Mouse (Mus musculus) heart, adult 11 months (tissue): ENCODE measurements at regions not wholly inside any gene's neighbourhood (a gene's known extent, or its start where the extent isn't known, plus 50 kb on each side); places are given as distances from the start of the nearest gene placed in this dataset.

ENCODE experiments used
- DNase-seq: peaks from one replicate; pipeline ENCODE4 v3.0.0; 2022

DNA sequence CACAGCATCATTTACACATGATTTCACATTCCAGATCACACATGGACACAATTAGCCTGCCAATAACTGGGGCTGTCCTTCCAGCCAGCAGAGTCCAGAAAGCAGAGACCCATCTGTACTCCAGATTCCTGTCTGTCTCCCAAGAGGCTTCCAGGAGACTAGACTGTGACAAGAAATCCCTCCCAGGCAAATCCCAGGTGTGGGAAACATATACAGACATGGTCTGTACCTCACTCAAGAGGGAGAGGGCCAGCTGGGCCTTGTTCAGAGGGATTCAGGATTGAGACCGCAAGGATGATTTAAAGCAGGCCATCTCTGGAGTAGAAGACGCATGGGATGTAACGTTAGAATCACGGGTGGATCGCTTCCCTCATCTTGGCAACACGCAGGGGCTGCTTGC lies 182.7 kb upstream of the Prr30 start:
- no peak for DNase-seq

DNA sequence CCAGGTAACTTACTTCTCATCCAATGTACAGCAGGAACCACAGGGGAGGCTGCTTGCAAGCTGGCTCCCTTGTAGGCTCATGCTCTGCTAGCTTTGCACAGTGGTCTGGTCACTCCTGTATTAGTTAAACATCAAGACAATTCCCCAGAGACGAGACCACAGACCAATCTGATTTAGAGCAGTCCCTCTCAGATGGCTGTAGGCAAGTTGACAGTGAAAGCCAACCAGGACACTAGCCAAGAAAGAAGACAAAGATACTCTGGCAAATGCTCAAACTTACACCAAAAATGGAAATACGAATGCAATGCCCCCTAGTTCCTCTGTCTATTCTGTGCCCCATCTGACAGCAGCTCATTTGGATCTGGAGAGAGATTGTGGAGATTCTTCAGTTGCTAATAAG lies 181.8 kb upstream of the Prr30 start:
- DNase-seq = no peak

DNA sequence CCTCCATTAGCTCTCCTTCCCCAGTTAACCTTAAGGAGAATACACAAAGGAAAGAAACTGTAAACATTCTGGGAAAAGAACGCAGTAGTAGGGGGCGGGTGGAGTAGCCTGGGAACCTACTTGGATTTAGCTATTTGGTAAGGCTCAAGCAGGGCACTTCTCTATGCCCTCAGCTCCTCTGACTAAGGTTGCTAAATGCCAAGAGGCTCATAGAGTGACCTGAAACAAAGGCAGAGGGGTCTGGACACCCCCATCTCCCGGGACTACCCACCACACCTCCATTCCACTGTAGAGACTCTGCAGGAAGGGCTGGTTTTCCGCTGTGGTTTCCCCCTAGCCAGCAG lies 179.5 kb upstream of the Prr30 start:
- DNase-seq = no peak

DNA sequence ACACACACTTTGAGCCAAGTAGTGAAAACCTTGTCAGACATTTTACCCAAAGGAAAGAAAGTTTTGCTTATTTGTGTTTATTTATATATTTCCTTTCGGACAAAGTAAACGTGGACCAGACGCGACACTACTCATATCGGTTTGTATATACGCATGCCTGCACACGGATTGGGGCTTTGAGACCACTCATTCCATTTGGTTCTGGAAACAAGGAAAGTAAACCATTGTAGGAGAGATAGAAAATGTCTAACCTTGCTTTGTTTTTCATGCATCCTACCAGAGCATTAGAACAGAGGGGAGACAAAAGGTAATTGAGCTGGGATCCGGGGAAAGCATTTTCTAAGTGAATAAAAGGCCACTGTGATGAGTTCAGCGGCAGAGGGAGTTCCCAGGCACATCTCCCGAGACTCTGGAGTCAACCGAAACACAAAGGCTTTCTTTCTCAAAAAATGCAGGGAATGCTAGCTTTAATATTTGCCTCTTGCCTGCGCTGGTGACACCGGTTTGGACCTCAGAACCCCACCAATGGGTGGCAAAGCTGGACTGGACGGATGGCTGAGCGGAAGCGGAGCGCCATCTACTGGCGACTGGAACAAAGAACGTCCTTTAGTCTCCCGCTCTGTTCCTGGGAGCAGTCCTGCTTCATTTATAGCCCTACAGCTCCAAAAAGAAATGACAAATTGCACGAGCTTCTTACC lies 179.0 kb upstream of the Prr30 start:
- DNase-seq = peak; percentile 88

DNA sequence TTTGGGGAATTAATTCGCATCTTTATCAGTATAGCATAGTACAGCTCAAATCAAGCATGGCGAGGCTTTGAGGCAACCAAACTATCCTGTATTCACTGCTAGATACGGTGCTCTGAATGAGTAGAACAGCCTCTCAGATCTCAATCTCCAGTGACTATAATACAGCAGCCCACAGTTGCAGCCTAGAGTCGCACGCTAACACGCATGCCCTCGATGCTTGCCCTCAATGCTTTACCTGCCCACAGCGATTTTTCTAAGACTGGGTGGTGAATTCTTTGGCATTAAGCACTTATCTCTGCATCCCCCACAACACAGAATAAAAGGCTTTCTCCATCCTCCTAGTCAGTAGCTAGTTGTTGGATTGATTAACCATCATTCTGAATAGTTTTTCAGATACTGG lies 178.4 kb upstream of the Prr30 start:
- DNase-seq = no peak

DNA sequence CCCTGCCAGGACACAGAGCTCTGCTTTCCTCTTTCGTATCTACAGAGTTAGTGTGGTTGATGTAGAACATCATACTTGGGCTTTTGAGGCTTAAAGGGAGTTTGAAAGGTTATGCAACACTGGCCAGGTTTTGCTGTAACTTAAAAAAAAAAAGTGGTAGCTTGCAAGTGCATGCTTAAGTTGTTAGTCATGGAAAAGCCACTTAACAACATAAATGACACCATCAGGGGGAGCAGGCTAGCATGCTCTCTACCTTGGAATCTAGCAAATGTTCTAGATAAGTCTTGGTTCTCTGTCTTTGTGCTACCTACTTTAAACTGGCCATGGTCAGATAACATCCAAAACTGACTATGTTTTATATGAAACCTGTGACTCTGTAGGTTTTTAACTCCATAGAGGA lies 176.6 kb upstream of the Prr30 start:
- DNase-seq = no peak

DNA sequence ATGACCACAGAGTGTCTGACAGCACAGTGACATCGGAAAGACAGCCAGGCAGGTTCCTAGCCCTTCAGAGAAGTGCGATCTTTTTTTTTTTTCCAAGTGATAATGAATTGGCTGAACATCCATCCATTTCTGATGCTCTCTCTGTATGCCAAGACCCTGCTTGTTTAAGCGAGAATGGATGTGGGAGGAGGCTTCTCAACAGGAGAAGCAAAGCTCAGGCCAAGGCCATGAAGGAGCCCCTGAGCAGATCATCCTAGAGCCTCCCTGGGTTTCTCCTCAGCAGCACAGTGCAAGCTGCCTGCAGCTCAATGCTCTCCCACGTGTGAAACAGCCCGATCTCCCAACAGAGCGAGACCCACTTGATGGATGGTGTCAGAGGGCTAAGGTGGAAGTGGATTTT lies 175.7 kb upstream of the Prr30 start:
- no peak for DNase-seq

DNA sequence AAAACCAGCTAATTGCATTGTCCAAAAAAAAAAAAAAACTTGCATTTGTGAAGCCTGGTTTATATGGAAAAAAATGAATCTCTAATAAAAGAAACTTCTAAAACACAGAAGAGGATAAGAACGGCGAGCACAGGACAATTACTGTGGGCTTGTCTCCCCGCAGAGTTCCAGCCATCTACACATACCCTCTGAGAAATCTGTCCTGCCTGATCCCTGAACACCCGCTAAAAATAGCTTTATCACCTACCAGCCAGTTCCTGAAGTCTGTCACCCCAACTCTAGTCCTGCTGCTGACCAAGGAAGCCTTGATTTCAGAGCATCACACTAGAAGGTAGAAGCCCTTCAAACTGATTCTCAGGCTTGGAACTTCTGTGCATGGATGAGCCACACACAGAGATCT lies 173.7 kb upstream of the Prr30 start:
- DNase-seq = no peak

DNA sequence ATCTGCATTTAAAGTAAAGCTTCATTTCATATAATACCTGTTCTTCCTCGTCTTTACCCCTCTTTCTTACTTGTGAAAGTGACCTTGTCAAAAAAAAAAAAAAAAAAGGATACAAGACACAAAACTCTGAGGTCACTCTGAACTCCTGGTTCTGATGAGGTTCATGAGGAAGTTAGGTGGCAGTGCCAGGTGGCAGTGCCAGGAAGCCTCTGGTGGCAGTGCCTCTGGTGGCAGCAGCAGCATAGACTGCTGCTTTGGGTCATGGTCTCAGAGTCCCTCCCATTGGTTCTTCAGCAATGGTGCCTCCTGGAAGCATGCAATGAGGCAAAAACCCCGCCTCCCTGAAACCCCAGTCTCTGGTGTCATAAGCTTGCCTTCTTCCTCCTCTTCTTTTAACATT lies 159.7 kb upstream of the Prr30 start:
- no peak for DNase-seq

DNA sequence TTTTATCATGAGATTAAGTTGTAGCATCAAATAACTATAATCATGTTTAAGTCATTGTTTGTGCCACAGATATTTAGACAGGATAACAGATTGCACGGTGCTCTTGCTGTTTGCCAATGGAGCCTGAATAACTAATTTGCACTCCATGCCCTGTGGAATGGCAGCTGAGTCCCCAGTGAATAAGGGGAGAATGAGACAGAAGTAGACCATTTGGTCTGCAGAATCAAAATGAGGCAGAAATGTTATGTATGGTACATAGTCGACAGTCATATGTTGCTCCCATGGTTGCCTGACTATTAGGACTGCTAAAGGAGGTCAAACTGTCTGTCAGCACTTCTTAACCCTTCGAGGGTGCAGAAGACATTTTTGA lies 152.9 kb upstream of the Prr30 start:
- no peak for DNase-seq

DNA sequence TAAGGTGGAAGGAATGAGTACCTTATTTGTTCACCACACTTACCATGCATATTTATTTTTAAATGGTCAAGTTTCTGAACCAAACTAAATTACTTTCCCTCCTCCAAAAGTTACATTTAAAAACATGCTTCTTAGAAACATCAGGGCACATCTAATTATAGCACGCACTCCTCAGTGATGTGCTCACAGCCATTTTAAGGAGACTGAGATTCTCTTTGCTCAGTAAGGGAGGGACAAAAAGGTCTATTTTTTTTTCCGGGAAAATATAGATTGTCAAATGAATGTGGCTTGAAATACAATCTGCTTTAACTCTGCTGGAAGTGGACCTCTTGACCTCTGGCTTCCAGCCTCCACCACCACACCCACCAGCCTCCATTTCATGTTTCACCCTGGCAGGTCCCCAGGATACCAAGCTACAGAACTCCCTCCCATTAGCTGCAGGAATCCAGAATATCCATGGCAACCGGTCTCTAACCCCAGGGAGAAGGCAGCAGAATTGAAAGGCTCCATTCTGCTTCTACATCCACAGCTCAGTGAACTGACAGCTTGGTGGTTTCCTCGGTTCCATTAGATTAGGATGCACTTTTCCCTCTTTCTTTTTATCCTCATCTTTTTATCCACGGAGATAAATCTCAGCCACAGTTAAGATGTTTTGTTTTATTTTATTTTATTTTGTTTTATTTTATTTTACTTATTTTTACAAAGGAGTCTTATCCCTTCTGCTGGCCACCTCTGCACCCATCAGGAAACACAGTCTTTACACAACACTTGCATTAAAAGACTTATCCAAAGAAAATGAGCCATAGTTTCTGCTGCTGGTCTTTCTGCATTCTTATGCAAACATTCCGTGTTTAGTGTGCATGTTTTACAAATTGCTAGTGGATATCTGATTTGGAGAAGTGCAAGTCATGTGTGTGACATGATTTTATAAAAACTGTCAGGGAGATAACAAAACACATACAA lies 152.2 kb upstream of the Prr30 start:
- DNase-seq = no peak

DNA sequence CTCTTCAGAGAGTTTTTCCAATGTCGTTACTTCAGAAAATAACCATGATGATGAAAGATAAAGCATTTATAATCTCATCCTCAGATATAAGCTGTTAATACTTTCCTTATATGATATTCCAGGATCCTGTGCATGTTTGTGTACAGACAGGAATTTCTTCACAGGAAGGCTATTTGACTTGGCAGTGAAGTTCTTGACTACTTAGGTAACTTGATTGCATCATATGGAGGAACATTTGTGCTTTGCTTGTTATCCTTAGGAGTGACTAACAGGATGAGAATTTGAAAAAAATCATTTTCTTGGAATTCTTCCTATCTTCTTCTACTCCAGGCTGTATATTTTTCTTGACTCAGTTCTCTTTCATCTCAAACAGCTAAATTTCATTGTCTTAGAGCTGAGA lies 140.2 kb upstream of the Prr30 start:
- DNase-seq = no peak

DNA sequence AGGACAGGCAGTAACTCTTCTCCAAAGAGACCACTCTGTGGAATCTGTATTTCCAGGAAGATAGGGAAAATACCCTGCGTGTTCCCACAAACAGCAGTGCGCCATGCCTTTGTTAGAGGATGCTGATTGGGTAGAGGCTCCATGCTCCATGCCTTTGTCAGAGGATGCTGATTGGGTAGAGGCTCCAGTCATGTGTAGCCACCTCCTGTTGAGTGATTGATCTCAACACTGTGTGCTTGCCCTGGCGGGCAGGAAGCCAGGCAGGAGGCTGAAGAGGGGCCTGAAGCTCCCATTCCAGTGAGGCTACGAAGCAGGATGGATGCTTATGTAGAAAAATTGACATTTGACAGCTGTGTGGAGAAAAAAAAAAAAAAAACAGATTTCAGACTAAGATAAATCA lies 131.9 kb upstream of the Prr30 start:
- DNase-seq = no peak

DNA sequence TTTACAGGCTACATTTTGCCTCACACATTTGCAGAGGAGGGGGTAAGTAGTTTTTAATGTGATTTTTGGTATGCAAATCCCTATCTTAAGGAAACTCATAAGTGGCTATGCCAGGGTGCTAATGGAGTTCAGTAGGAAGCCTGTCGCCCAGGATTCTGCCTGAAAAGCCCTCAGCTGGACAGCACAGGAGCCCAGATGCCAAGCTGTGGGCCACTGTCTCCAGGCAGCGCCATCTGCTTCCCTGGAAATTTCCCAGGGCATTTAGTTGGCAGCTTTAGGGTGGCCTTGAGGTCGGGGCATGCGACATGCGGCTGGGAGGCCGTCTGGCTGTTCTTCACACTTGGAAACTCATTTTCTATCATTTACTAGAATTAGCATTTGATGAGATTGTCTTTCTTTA lies 127.3 kb upstream of the Prr30 start:
- DNase-seq = no peak

DNA sequence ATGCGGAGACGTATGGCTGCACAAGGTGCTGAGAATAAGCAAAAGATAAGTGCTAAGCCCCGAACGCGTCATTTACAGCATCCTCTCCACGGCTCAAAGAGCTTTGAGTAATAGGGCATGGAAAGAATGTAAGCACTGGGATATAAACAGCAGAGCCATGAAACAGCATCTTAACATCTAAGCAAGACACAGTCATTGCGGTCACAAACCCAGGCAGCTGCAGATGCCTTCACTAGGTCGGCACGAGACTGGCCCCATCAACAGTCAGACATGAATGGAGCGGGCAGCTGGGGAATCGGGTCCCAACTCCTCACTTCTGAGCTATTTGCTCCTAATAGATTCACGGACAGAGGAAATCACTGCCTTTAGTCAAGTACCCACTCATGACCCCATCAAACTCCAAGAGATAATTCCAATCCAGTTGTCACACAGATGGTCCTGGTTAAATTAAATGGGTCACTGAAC lies 126.4 kb upstream of the Prr30 start:
- no peak for DNase-seq

DNA sequence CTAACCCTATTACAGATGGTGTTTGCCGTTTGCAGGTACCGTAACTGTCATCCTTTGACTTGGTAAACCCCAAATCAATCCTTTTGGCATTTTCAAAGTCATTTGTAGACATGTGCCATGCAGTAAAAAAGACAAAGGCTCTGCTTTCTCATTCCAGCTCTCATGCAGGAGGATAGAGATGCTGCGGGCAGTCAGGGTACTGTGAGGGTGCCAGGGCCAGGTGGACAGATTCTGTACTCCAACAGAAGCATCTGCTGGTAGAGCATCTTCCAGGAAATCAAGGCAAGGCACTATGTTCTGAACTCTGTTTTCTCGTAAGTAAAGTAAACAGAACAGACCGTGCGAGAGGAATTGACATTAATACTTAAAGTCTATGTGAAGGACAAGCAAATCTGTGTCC lies 123.2 kb upstream of the Prr30 start:
- DNase-seq = no peak

DNA sequence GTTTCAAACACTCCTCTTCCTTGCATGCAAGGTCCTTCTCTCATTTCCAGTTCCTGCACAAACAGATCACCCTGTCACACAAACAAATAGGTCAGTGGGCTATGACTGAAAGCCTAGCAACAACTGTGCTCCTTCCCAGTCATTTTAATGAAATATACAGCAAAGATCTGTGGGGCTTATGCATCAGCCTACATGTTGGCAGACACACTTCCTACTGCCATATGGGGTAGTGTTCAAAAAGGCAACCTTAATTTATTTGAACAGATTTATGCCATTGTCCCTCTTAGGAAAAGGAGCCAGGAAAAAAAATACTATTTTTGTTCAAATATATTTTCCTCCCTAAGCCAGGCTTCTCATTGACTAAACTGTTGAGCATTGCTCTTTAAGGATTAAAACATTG lies 107.8 kb upstream of the Prr30 start:
- DNase-seq = no peak

DNA sequence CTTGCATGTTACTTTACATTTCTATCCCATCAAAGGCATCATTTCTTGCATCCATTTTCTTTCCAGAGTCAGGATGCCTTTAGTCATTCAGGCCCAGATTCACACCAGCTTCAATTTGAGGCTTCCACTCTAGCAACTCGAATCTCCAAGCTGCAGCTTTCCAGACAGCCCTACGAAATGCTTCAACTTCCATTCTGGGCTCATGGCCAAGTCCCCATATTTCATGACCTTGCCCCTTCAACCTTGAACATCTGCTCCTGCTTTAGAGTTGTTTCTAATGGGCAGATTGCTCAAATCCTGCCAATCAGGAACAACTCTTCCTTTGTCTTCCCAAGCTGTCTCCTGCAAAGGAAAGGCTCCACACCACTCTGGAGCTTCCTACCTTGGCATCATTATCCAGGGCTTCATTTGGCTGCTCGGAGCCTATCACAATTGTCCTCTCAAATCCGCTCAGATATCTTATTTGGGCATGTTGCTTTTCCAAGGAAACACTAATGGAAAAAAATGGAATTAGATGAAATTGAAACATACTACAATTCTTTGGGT lies 104.4 kb upstream of the Prr30 start:
- DNase-seq = no peak

DNA sequence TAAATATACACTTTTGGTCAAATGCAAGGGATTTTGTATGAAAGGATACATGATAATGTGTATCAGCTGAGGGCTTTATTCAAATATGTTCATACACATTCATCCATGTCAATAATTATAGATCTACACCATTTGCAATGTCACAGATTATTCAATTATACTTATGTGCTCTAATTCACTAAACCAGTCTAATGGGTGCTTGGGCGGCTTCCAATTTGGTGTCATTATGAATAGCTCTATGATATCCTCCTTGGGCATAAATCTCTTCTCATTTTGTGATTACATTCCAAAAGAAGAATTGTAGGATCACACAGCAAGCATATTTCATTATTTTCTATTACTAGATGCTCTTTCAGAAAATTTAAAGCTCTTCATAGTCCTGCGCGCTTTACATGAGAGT lies 97.7 kb upstream of the Prr30 start:
- no peak for DNase-seq

DNA sequence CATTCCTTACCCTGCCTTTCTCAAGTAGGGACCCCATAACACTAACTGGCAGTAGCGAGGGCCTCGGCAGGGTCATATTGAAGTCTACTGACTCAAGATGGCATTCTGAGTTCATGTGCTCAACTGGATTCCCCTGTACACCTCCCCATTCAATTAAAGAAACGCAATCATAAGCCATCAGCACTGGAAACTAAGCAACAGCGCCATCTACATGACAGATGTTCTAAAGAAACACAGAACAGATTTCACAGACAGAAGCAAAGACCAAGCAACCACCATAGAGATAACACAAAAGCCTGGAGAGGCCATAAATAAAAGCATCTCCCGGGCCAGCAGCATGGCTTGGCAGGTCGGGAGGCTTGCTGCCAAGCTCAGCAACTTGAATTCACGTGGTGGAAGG lies 94.6 kb upstream of the Prr30 start:
- DNase-seq = no peak

DNA sequence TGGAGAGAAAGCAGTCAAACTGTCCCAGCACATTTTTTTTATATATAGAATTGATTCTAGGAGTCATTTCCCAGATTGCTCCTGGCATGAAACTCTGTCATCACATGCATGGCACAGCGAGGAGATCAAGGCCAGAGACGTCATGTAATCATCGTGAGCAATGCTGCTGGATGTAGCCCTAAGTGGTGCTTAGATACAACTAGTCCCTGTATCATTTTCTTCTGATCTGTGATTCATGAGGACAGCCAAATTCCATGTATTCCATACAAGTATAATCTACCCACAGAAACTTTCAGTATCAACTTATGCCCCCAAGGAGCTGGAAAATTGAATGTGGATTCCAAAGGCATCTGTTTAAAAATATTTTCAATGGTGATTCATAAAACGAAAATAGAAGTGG lies 87.6 kb upstream of the Prr30 start:
- DNase-seq = no peak

DNA sequence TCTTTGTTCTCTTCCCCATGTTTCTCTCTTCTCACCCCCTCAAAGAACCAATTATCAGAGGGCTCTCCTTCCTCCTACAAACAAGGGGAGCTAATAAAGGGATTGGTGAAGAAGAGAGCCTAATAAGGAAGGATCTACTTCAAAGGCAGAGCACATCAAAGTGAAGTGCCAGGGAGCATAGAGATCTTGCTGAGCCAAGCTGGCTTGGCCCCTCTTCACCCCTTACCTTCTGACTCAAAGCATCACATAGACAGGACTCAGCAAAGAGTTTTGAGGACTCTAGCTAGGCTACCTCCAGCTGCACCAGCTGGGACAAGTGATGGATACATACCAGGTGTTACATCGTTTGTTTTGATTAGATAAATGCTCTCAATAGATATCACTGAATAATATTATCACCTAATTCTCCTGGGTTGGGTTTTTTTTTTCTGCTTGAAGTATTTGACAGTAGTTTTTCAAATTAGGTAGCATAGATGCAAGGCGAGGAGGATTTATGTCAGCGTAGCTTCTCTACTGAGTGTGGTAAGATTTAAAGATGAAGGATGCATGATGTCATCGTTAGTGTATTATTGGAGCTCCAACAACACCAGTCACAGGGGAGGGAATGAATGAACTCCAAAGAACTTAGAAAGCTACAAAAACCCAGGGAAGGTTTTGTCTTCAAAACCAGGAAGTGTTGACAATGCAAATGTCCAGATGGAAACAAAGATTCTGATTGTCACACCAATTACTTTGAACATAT lies 69.1 kb upstream of the Prr30 start:
- no peak for DNase-seq

DNA sequence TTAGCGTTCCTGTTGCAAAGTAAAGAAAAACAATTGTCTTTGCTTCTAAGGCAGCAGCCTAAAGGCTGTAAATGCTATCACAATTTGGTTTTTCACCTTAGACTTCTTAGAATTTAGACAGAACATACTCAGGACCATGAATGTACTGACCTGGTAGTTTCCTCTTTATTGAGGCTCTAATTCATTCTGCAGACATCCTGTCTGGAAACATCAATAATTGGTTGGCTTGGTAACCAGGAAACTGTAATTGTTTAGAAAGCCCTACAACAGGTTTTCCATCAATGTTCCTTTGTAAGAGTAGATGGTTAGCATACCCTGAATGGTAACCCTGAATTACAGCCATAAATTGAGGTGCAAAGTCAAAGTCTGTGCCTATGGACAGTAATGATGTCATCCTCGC lies 67.4 kb upstream of the Prr30 start:
- DNase-seq = no peak
